Mouse (Mus musculus) forebrain, embryonic 15.5 days (tissue): ENCODE measurements at regions not wholly inside any gene's neighbourhood (a gene's known extent, or its start where the extent isn't known, plus 50 kb on each side); places are given as distances from the start of the nearest gene placed in this dataset.

Source experiments
- ATAC-seq: fragments of 200-750 bp; cut with Nextera tagmentation; replicated peaks from 2 replicates; pipeline ENCODE4 v1.8.0; 2017; ENCODE audit warnings: mild to moderate bottlenecking, moderate TSS enrichment, moderate library complexity
- H3K27ac ChIP-seq: fragments of 300-500 bp; sonication (generic); replicated peaks from 2 replicates; pipeline ENCODE4 v1.5.1; 2015; ENCODE audit warnings: mild to moderate bottlenecking, inconsistent platforms
- H3K27me3 ChIP-seq: fragments of 300-500 bp; sonication (generic); 2 replicates; pipeline ENCODE4 v1.6.1; 2015; ENCODE audit warnings: inconsistent platforms
- H3K36me3 ChIP-seq: fragments of 300-500 bp; sonication (generic); 2 replicates; pipeline ENCODE4 v1.6.1; 2015; ENCODE audit warnings: mild to moderate bottlenecking, inconsistent platforms
- H3K4me1 ChIP-seq: fragments of 300-500 bp; sonication (generic); 2 replicates; pipeline ENCODE4 v1.6.1; 2015; ENCODE audit warnings: inconsistent platforms
- H3K4me2 ChIP-seq: fragments of 300-500 bp; sonication (generic); replicated peaks from 2 replicates; pipeline ENCODE4 v1.6.1; 2015; ENCODE audit warnings: mild to moderate bottlenecking, inconsistent platforms
- H3K4me3 ChIP-seq: fragments of 300-500 bp; sonication (generic); 2 replicates; pipeline ENCODE4 v1.5.1; 2015; ENCODE audit warnings: mild to moderate bottlenecking, inconsistent platforms
- H3K9ac ChIP-seq: fragments of 300-500 bp; sonication (generic); replicated peaks from 2 replicates; pipeline ENCODE4 v1.6.1; 2015; ENCODE audit warnings: mild to moderate bottlenecking, inconsistent platforms
- H3K9me3 ChIP-seq: fragments of 300-500 bp; sonication (generic); 2 replicates; pipeline ENCODE4 v1.6.1; 2016; ENCODE audit warnings: inconsistent platforms
- WGBS: fragments of 180-500 bp; shearing (Covaris S2); methylation state at CpG from one replicate; pipeline ENCODE4 v1.1.7; 2015; ENCODE audit warnings: mixed read lengths; 5-methylcytosine and 5-hydroxymethylcytosine counted together

DNA sequence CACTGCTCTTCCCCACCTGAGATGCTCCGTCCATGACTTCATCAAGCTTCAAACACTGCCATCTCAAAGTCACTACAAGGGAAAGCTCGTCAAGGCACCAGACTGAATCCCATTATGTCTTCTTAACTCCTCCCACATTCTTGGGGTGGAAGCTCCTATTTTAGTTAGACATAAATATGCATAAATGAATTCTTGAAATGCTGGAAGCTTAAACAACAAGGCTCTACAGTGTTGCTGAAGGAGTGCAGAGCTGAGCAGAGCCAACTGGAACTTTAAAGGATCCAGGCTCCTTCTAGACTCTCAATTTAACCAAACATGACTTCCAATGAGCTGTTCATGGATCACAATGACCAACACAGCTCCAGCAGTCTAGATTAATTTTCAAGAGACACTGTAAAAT lies 261.1 kb downstream of the Irs2 start:
- H3K9me3 ChIP-seq = no peaks in the 10 kb centered on the region
- no peak overlapping the region for H3K4me2 ChIP-seq
- no peaks in the 10 kb centered on the region for H3K27me3 ChIP-seq
- H3K9ac ChIP-seq = no peak overlapping the region
- 56% methylated on average over 2 of the region's 2 CpGs for WGBS
- no peaks in the 10 kb centered on the region for H3K4me1 ChIP-seq
- no peak overlapping the region for H3K4me3 ChIP-seq
- no peak overlapping the region for H3K27ac ChIP-seq
- no peak for ATAC-seq
- no peaks in the 10 kb centered on the region for H3K36me3 ChIP-seq

DNA sequence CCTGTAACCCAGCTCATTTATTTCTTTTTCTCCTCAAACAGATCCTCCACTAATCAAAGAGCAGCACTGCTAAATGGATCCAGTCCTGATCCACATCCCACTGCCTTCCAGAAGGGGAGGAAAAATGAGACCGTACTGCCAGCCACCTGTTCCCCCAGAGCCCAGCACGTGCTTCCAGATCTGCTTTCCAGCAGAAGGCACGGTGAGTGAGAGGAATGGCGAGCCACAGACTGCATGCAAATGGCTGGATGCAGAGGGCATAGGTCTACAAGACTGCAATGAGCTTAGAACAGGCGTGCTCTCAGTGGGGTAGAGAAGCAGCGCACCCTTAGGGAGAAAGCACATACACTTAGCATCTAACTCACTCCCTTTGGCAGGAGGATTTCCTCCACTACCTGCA lies 265.0 kb downstream of the Irs2 start:
- H3K27me3 ChIP-seq = no peaks in the 10 kb centered on the region
- ATAC-seq = no peak
- no peak overlapping the region for H3K4me2 ChIP-seq
- H3K4me3 ChIP-seq = no peak overlapping the region
- H3K27ac ChIP-seq = no peak overlapping the region
- no peaks in the 10 kb centered on the region for H3K36me3 ChIP-seq
- H3K9ac ChIP-seq = no peak overlapping the region
- no peaks in the 10 kb centered on the region for H3K9me3 ChIP-seq
- 66% methylated on average over 6 of the region's 6 CpGs for WGBS
- H3K4me1 ChIP-seq = 0 out of 2 replicates have a peak, but pooled peaks cover 6% of the 10 kb centered on the region

- H3K9ac ChIP-seq = no peak overlapping the region
- H3K27me3 ChIP-seq = no peaks in the 10 kb centered on the region
- no peak for ATAC-seq
- WGBS = 91% methylated on average over 3 of the region's 3 CpGs
- 0 out of 2 replicates have a peak, but pooled peaks cover 6% of the 10 kb centered on the region for H3K4me1 ChIP-seq
- H3K9me3 ChIP-seq = no peaks in the 10 kb centered on the region
- H3K27ac ChIP-seq = no peak overlapping the region
- no peak overlapping the region for H3K4me3 ChIP-seq
- no peaks in the 10 kb centered on the region for H3K36me3 ChIP-seq
- no peak overlapping the region for H3K4me2 ChIP-seq
These were observed 267.4 kb downstream of the Irs2 start for GRCm38 (mm10) chr8:10740837-10741236.

DNA sequence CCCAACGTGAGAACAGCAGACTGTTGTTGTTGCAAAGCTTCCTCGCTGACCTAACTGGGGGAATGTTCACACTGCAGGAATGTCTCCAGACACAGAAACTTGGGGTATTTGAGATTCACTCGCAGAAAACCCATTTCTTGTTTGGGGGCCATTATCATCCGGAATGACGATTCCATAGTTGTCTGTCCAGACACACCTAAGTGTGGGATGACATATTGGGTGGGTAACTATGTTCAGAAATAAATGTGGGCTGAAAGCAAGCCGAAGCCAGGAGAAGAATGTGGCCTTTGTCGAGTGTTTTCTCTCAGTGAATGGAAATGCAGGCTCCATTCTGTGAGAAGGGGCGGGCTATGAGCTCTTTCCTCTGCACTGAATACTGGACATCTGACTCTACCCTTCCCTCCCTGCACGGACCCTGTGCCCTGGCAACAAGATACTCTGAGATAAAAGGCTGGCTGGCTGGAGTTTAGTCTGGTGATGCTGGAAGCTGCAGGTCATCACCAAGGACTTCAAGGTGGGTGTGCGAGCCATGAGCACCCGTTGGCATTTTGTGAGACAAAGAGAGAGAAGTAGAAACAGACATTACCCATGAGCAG lies 269.7 kb downstream of the Irs2 start:
- Histone ChIP-seq H3K4me1 (0 out of 2 replicates have a peak, but pooled peaks cover 6% of the 10 kb centered on the region), H3K4me2 (no peak overlapping the region), H3K27me3 (no peaks in the 10 kb centered on the region), H3K27ac (no peak overlapping the region), H3K36me3 (no peaks in the 10 kb centered on the region), H3K4me3 (no peak overlapping the region), H3K9ac (no peak overlapping the region), H3K9me3 (no peaks in the 10 kb centered on the region)
- 0 out of 2 replicates have a peak, but pooled peaks have one; percentile 43 for ATAC-seq
- 26% methylated on average over 11 of the region's 11 CpGs for WGBS

DNA sequence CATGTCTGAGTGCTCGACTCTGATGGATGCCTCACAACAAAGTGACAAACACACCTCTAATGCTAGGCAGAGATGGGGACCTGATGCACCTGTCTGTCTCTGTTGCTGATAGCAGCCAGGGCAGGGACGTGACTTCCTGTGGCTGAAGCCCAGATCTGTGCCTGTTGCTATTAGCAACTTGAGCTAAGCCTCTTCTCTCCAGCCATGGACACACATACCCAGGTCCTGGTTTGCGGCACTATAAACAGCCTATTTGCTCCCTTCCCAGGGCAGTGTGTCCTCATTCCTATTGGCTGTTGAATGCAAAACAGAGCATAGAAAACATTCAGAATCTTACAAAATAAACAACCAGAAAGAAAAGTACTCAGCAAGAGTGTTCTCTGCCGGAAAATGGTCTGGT lies 273.5 kb downstream of the Irs2 start:
- Histone ChIP-seq H3K9me3 (no peaks in the 10 kb centered on the region), H3K4me2 (no peak overlapping the region), H3K27me3 (no peaks in the 10 kb centered on the region), H3K4me1 (0 out of 2 replicates have a peak, but pooled peaks cover 6% of the 10 kb centered on the region), H3K4me3 (no peak overlapping the region), H3K27ac (no peak overlapping the region), H3K9ac (no peak overlapping the region), H3K36me3 (no peaks in the 10 kb centered on the region)
- 68% methylated on average over 4 of the region's 4 CpGs for WGBS
- no peak for ATAC-seq

DNA sequence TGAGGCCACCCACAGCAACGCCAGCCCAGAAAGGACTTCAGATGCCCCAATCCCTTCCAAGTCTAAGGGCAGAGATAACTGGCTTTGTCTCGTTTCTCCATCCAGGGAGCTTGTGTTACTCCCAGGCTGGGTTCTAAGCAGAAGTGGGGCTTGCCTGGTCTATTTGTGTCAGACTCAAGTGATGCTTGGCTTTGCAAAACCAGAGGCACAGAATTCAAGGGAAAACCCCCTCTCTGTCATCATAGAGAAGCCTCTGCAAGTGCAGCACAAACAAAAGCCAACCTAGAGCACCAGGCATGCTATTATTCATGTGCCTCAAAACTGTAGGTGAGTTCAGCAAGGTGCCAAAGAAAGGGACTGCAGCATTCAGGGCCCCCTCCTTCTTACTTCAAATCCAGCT lies 284.9 kb downstream of the Irs2 start:
- Histone ChIP-seq H3K9me3 (no peaks in the 10 kb centered on the region), H3K27ac (peak overlapping the region; percentile 66), H3K36me3 (no peaks in the 10 kb centered on the region), H3K4me2 (no peak overlapping the region), H3K4me3 (no peak overlapping the region), H3K9ac (no peak overlapping the region), H3K27me3 (no peaks in the 10 kb centered on the region), H3K4me1 (peaks cover 22% of the 10 kb centered on the region)
- 74% methylated on average over 2 of the region's 2 CpGs for WGBS
- no peak for ATAC-seq

DNA sequence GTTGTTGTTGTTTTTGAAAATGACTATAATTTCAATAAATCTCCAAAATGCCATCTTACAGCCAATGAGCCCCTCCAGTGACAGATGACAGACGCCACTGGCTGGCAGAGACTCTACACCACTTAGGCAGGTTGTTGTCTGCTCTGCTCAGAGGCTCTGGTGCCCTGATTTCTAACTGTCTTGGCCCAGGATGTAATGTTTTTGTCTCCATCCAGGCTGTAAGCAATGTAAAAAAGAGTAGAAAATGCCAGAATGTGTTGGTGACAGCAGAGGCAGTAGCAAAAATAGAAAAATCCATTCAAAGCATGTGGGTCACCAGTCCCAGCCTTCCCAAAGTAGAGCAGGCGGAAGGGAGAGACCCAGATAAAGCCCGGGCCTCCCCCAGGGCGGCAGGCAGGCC lies 285.5 kb downstream of the Irs2 start:
- 72% methylated on average over 4 of the region's 4 CpGs for WGBS

GRCm38 (mm10) chr8:10722342-10722741 lies 285.9 kb downstream of the Irs2 start:
- Histone ChIP-seq H3K4me3 (no peak overlapping the region), H3K27me3 (no peaks in the 10 kb centered on the region), H3K4me2 (no peak overlapping the region), H3K4me1 (peaks cover 22% of the 10 kb centered on the region), H3K27ac (peak overlapping the region; percentile 66), H3K9me3 (no peaks in the 10 kb centered on the region), H3K36me3 (no peaks in the 10 kb centered on the region), H3K9ac (no peak overlapping the region)
- 60% methylated on average over 3 of the region's 3 CpGs for WGBS
- ATAC-seq = peak; percentile 70

More for the DNA sequence above, 285.5 kb downstream of the Irs2 start:
- no peak overlapping the region for H3K4me2 ChIP-seq
- H3K4me1 ChIP-seq = peaks cover 22% of the 10 kb centered on the region
- no peaks in the 10 kb centered on the region for H3K27me3 ChIP-seq
- ATAC-seq = peak; percentile 78
- no peak overlapping the region for H3K4me3 ChIP-seq
- no peaks in the 10 kb centered on the region for H3K36me3 ChIP-seq
- H3K9ac ChIP-seq = no peak overlapping the region
- H3K27ac ChIP-seq = peak overlapping the region; percentile 66
- no peaks in the 10 kb centered on the region for H3K9me3 ChIP-seq

GRCm38 (mm10) chr8:10721146-10721862 lies 287.0 kb downstream of the Irs2 start:
- Histone ChIP-seq H3K9ac (no peak overlapping the region), H3K27ac (no peak overlapping the region), H3K27me3 (no peaks in the 10 kb centered on the region), H3K4me3 (no peak overlapping the region), H3K36me3 (no peaks in the 10 kb centered on the region), H3K4me2 (no peak overlapping the region), H3K9me3 (no peaks in the 10 kb centered on the region), H3K4me1 (peaks cover 22% of the 10 kb centered on the region)
- 18% methylated on average over 10 of the region's 10 CpGs for WGBS
- ATAC-seq = peak; percentile 46; the same call in 1 of the 2 replicates

DNA sequence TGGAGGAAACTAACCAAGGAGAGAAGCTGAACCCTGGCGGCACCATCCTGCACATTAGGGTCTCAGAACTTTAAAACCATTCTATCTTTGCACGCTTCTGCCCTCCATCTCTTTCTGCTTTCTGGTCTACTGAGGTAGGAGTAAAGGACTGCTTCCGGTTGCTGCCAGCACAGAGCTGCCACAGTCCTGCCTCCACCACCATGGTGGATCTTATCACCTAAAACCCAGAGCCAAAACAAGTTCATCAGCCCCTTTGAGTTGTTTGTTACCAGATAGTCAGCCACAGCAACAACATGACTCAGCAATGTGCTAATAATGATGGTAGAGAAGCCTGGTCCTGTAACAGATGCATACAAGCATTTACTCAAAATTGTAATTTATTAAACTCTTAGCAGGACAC lies 287.9 kb downstream of the Irs2 start:
- no peaks in the 10 kb centered on the region for H3K9me3 ChIP-seq
- no peak overlapping the region for H3K27ac ChIP-seq
- no peak for ATAC-seq
- H3K4me3 ChIP-seq = no peak overlapping the region
- H3K36me3 ChIP-seq = no peaks in the 10 kb centered on the region
- H3K4me2 ChIP-seq = no peak overlapping the region
- no peaks in the 10 kb centered on the region for H3K27me3 ChIP-seq
- H3K9ac ChIP-seq = no peak overlapping the region
- WGBS = 95% methylated on average over 3 of the region's 3 CpGs
- H3K4me1 ChIP-seq = peaks cover 22% of the 10 kb centered on the region

- Histone ChIP-seq H3K27ac (no peak overlapping the region), H3K36me3 (no peaks in the 10 kb centered on the region), H3K9me3 (no peaks in the 10 kb centered on the region), H3K4me2 (no peak overlapping the region), H3K4me3 (no peak overlapping the region), H3K9ac (no peak overlapping the region), H3K4me1 (peaks cover 22% of the 10 kb centered on the region), H3K27me3 (no peaks in the 10 kb centered on the region)
- 96% methylated on average over 6 of the region's 6 CpGs for WGBS
- ATAC-seq = no peak
These were observed 288.8 kb downstream of the Irs2 start for GRCm38 (mm10) chr8:10719411-10719810.

GRCm38 (mm10) chr8:10717297-10717696 lies 291.0 kb downstream of the Irs2 start:
- Histone ChIP-seq H3K27ac (no peak overlapping the region), H3K4me1 (peaks cover 22% of the 10 kb centered on the region), H3K9ac (no peak overlapping the region), H3K4me2 (no peak overlapping the region), H3K4me3 (no peak overlapping the region), H3K36me3 (no peaks in the 10 kb centered on the region), H3K27me3 (no peaks in the 10 kb centered on the region), H3K9me3 (no peaks in the 10 kb centered on the region)
- ATAC-seq = no peak
- WGBS = 81% methylated on average over 8 of the region's 8 CpGs
